Mouse (Mus musculus): ENCODE measurements around the gene Syce1l. TPM values are rescaled to one million over a fixed set of nuclear protein-coding genes. Genes with fewer than 3 reads are reported as not detected.

The Syce1l gene
- polyA plus RNA-seq, 2 experiments: not detected

GRCm38 (mm10) chr8:113672599-113673255, 29.7 kb downstream of the Syce1l start:
- ATAC-seq (ENCODE audit: insufficient read depth) (no peak), DNase-seq (ENCODE audit: low read depth in 3 of 3, low spot score in 3 of 3) (no peak)
- H3K4me3 ChIP-seq (ENCODE audit: insufficient read depth in 1 of 2, low read depth in 2 of 2, low read length in 2 of 2): no peak overlapping the region
- no peak for TF ChIP-seq EP300 (IDR thresholded peaks at IDR 0.05; ENCODE audit: low read depth)
- TF ChIP-seq CTCF (IDR thresholded peaks at IDR 0.05; ENCODE audit: low read depth): no peak
- H3K4me2 ChIP-seq (ENCODE audit: low read depth): no peak overlapping the region
- H3K9ac ChIP-seq (replicated peaks): no peak overlapping the region
- 62% methylated on average over 11 of the region's 11 CpGs for WGBS (ENCODE audit: insufficient replicate concordance)
- no peaks in the 10 kb centered on the region for H3K4me1 ChIP-seq (replicated peaks; ENCODE audit: control insufficient read depth in 2 of 2, insufficient read depth in 2 of 2, low read length in 1 of 2)
- H3K36me3 ChIP-seq (replicated peaks; ENCODE audit: control insufficient read depth, insufficient read depth, low read depth): no peaks in the 10 kb centered on the region
- H3K27ac ChIP-seq: no peak overlapping the region
- no peaks in the 10 kb centered on the region for H3K9me3 ChIP-seq (ENCODE audit: control insufficient read depth, low read length)
- H3K27me3 ChIP-seq (ENCODE audit: control insufficient read depth, insufficient read depth, low read length): no peaks in the 10 kb centered on the region

DNA sequence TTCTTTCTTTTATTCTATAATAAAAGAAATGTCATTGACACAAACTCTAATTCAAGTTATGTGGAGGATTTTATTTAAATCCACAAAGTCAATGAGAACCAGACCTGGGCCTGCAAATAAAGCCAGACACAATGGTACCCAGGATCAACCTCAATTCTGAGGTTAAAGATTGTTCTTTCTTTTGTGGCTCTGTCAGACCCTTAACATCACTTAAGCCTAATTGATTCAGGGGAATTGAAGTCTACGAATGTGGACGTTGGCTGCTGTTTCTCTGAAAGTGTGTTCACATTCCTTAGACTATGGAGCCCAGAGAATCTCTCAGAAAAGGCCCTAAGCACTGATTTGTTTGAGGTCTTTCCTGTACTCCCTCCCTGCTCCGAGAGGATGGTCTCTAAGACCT, 30.3 kb downstream of the Syce1l start:
- ATAC-seq (ENCODE audit: insufficient read depth) (no peak), DNase-seq (ENCODE audit: low read depth in 3 of 3, low spot score in 3 of 3) (no peak)
- Histone ChIP-seq H3K4me1 (replicated peaks; ENCODE audit: control insufficient read depth in 2 of 2, insufficient read depth in 2 of 2, low read length in 1 of 2) (no peaks in the 10 kb centered on the region), H3K27ac (no peak overlapping the region), H3K36me3 (replicated peaks; ENCODE audit: control insufficient read depth, insufficient read depth, low read depth) (no peaks in the 10 kb centered on the region), H3K4me2 (ENCODE audit: low read depth) (no peak overlapping the region), H3K4me3 (ENCODE audit: insufficient read depth in 1 of 2, low read depth in 2 of 2, low read length in 2 of 2) (no peak overlapping the region), H3K27me3 (ENCODE audit: control insufficient read depth, insufficient read depth, low read length) (no peaks in the 10 kb centered on the region), H3K9ac (replicated peaks) (no peak overlapping the region), H3K9me3 (ENCODE audit: control insufficient read depth, low read length) (no peaks in the 10 kb centered on the region)
- TF ChIP-seq CTCF (IDR thresholded peaks at IDR 0.05; ENCODE audit: low read depth) (no peak), EP300 (IDR thresholded peaks at IDR 0.05; ENCODE audit: low read depth) (no peak)
- WGBS (ENCODE audit: insufficient replicate concordance): 45% methylated on average over 3 of the region's 3 CpGs

- Histone ChIP-seq H3K27me3 (ENCODE audit: control insufficient read depth, insufficient read depth, low read length) (no peaks in the 10 kb centered on the region), H3K27ac (no peak overlapping the region), H3K9me3 (ENCODE audit: control insufficient read depth, low read length) (no peaks in the 10 kb centered on the region), H3K9ac (replicated peaks) (no peak overlapping the region), H3K4me1 (replicated peaks; ENCODE audit: control insufficient read depth in 2 of 2, insufficient read depth in 2 of 2, low read length in 1 of 2) (no peaks in the 10 kb centered on the region), H3K36me3 (replicated peaks; ENCODE audit: control insufficient read depth, insufficient read depth, low read depth) (no peaks in the 10 kb centered on the region), H3K4me2 (ENCODE audit: low read depth) (no peak overlapping the region), H3K4me3 (ENCODE audit: insufficient read depth in 1 of 2, low read depth in 2 of 2, low read length in 2 of 2) (no peak overlapping the region)
- WGBS (ENCODE audit: insufficient replicate concordance): 60% methylated on average over 3 of the region's 3 CpGs
- TF ChIP-seq CTCF (IDR thresholded peaks at IDR 0.05; ENCODE audit: low read depth) (no peak), EP300 (IDR thresholded peaks at IDR 0.05; ENCODE audit: low read depth) (no peak)
- DNase-seq (ENCODE audit: low read depth in 3 of 3, low spot score in 3 of 3) (no peak), ATAC-seq (ENCODE audit: insufficient read depth) (no peak)
These were observed 31.6 kb downstream of the Syce1l start for GRCm38 (mm10) chr8:113674611-113675010.

- H3K4me3 ChIP-seq (ENCODE audit: insufficient read depth in 1 of 2, low read depth in 2 of 2, low read length in 2 of 2): no peak overlapping the region
- no peak for ATAC-seq (ENCODE audit: insufficient read depth)
- WGBS (ENCODE audit: insufficient replicate concordance): 39% methylated on average over 2 of the region's 2 CpGs
- no peak overlapping the region for H3K27ac ChIP-seq
- H3K36me3 ChIP-seq (replicated peaks; ENCODE audit: control insufficient read depth, insufficient read depth, low read depth): no peaks in the 10 kb centered on the region
- no peaks in the 10 kb centered on the region for H3K4me1 ChIP-seq (replicated peaks; ENCODE audit: control insufficient read depth in 2 of 2, insufficient read depth in 2 of 2, low read length in 1 of 2)
- H3K9ac ChIP-seq (replicated peaks): no peak overlapping the region
- no peak for TF ChIP-seq EP300 (IDR thresholded peaks at IDR 0.05; ENCODE audit: low read depth)
- no peak for TF ChIP-seq CTCF (IDR thresholded peaks at IDR 0.05; ENCODE audit: low read depth)
- no peaks in the 10 kb centered on the region for H3K9me3 ChIP-seq (ENCODE audit: control insufficient read depth, low read length)
- no peak overlapping the region for H3K4me2 ChIP-seq (ENCODE audit: low read depth)
- no peak for DNase-seq (ENCODE audit: low read depth in 3 of 3, low spot score in 3 of 3)
- no peaks in the 10 kb centered on the region for H3K27me3 ChIP-seq (ENCODE audit: control insufficient read depth, insufficient read depth, low read length)
These were observed 32.3 kb downstream of the Syce1l start for GRCm38 (mm10) chr8:113675281-113675680.

DNA sequence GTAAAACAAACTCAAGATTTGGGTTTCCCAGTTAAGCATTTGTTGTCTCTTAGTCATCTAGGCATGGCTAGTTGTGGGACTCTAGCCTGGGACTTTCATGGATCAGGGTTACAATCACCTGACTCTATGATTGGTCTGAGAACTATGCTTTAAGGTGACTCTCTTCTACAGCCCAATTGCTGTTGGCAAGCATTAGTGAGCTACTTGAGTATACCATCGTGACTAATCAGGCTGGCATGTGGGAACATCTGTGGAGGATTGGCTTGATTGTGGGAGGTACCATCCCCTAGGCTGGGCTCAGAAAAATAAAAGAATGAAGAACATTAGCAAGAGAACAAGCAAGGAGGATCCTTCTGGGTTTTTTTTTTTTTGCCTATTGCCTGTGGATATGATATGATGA, 33.8 kb downstream of the Syce1l start:
- TF ChIP-seq CTCF (IDR thresholded peaks at IDR 0.05; ENCODE audit: low read depth) (no peak), EP300 (IDR thresholded peaks at IDR 0.05; ENCODE audit: low read depth) (no peak)
- no peak overlapping the region for H3K9ac ChIP-seq (replicated peaks)
- no peaks in the 10 kb centered on the region for H3K36me3 ChIP-seq (replicated peaks; ENCODE audit: control insufficient read depth, insufficient read depth, low read depth)
- DNase-seq (ENCODE audit: low read depth in 3 of 3, low spot score in 3 of 3) (no peak), ATAC-seq (ENCODE audit: insufficient read depth) (no peak)
- H3K27me3 ChIP-seq (ENCODE audit: control insufficient read depth, insufficient read depth, low read length): no peaks in the 10 kb centered on the region
- H3K27ac ChIP-seq: no peak overlapping the region
- no peaks in the 10 kb centered on the region for H3K4me1 ChIP-seq (replicated peaks; ENCODE audit: control insufficient read depth in 2 of 2, insufficient read depth in 2 of 2, low read length in 1 of 2)
- no peak overlapping the region for H3K4me2 ChIP-seq (ENCODE audit: low read depth)
- 43% methylated on average over 1 of the region's 1 CpGs for WGBS (ENCODE audit: insufficient replicate concordance)
- no peaks in the 10 kb centered on the region for H3K9me3 ChIP-seq (ENCODE audit: control insufficient read depth, low read length)
- no peak overlapping the region for H3K4me3 ChIP-seq (ENCODE audit: insufficient read depth in 1 of 2, low read depth in 2 of 2, low read length in 2 of 2)

All from liver, embryonic 14.5 days (tissue).